Mouse (Mus musculus) megakaryocyte-erythroid progenitor cell, adult 5-6 weeks (primary cell): ENCODE data around the gene Mfap3l. TPM values are rescaled to one million over a fixed set of nuclear protein-coding genes. Genes with fewer than 3 reads are reported as not detected.
"Not testable (repeated sequence)": the region's sequence is repeated elsewhere in the genome, so short reads cannot be mapped to it uniquely, and the experiment has no call there.

Experiments used
- ATAC-seq: replicated peaks from 2 replicates; pipeline ENCODE4 v1.8.0; 2016; ENCODE audit warnings: mild to moderate bottlenecking, inconsistent platforms; ENCODE audit not compliant: severe bottlenecking, poor library complexity, low FRiP score, low TSS enrichment
- total RNA-seq, 2 experiments: library from RNA; stranded (forward) in 1 of 2; stranded (reverse) in 1 of 2; fragments of 200-1000, 215-1000 nt in 1 of 2; fragments of >200 nt in 1 of 2; fragmentation: Nextera tagmentation in 1 of 2; gene quantifications; 2 replicates each; pipeline ENCODE4 v1.2.3; 2014 to 2017

Gene Mfap3l
- total RNA-seq, 2 experiments from 2014 or later, result 0.79 TPM; not detected in 1

- ATAC-seq, result no peak
These were observed 13.3 kb downstream of the Mfap3l start for GRCm38 (mm10) chr8:60645911-60646310.

DNA sequence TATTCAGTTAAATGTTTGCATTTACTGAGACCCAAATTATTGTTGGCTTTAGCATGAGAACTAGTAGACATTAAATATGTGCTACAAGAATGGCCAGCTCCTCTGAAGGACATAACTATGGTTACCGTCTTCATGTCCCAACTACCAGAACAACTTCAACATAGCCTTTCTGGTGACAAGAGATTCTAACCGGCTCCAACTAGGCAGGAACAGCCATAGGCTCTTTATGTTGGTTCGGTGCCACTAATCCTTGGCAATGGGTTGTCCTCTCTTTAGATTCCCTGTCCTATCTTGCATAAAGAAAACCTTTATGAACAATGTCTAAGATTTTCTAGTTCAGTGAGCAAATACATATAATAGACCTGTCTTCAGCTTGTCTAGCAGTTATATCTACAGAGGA is 14.7 kb downstream of the Mfap3l start:
- ATAC-seq, result no peak

DNA sequence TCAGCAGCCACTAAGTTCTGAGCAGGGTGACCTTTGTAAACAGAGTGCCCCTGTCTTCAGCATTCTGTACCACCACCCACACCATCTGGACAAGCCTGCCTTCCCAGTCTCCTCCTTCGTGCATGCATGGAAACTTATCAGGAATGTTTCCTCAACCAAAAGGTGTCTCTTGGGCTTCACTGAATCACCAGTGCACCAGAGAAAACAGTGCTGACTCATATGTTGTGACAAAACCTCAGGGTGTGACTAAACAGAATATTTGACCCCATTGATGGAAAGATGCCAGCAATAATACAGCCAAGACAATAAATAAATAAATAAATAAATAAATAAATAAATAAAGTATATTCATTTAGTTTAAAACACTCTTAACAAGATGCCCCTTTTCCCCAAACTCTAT is 16.5 kb downstream of the Mfap3l start:
- no peak for ATAC-seq

GRCm38 (mm10) chr8:60650119-60650518 is 17.5 kb downstream of the Mfap3l start:
- no peak for ATAC-seq

DNA sequence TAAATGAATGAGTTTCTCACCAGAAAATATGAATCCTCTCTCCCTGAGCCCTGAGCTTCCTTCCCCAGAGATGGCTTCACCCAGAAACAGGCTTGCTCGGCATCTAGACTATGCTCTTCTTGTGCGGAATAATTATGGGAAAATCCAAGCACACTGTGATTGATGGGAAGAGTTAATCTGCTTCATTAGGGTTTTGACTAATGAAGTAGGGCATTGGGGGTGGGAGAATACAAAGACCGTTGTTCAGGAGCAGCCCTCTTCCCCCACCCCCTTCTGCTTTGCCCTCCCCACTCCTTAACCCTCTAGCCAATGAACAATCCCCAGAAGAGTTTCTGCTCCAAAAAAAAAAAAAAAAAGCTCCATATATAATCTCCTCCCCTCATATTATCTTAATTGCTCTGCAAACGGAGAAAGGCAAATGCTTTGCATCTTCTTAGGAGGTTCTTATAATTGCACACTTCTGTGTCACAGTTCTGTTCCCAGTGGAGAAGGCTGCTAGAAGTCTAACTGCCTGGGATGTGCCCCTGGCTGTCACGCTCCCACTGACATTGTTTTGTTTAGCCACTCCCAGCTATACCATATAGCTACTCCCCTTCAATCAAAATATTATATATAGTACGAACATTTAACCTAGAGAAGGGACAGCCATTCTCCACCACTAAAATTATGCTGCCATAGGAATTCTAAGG is 24.9 kb downstream of the Mfap3l start:
- ATAC-seq, result no peak

DNA sequence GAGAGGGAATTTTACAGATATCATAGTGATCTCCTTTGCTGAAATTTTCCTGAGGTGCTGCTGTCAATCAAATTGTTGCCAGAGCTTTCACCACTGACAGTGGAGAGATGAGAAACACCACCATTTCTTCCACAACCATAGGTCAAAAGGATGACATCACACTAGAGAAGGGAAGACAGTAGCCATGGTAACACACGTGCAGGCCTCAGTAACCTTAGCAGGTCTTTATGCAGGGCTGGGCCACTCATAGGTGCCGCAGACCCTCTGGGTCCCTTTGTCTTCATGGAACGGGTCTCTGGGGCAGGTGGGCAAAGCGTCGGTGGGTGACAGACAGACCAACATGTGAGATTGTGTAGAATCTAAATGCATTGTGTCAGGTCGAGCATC is 25.5 kb downstream of the Mfap3l start:
- ATAC-seq, result no peak

DNA sequence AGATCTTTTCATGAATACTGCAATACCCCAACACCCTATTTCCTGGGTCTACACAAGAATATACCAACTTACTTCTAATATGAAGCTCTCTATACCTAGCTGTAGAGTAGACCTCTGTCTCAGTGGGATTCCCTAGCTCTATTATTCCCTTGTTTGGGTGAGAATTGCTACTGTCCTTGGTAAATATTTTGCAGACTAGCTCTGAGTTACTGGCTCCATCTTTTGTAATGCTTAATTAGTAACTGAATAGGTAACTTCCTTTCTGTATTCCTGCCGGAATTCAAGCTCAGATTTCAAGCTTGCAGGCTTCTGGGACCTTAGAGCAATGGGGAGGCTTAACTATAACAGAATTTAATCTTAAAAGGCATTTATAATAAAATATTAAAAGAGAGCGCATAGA is 26.1 kb downstream of the Mfap3l start:
- ATAC-seq, result not testable (repeated sequence)

- ATAC-seq, result no peak
These were observed 27.1 kb downstream of the Mfap3l start for GRCm38 (mm10) chr8:60659721-60660120.

- ATAC-seq, result no peak
These were observed 28.6 kb downstream of the Mfap3l start for GRCm38 (mm10) chr8:60661191-60661590.

DNA sequence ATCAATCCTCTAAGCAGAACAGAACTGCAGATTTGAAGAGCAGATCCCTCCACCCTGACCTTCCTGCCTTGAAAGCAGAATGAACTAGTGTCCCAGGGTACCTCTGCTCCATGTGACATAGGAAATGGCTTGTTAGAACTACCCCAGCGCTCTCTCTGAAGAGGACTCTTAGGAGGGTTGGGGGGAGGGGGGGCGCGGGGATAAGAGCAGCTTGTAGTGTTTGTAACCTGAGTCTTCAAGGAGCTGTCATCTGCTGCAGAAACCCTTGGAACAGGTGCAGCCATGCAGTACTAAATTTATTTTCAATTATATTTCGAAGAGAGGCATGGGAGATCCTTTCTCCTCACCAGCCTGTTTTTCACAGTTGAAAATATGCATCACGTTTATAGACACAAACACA is 30.9 kb downstream of the Mfap3l start:
- no peak for ATAC-seq

GRCm38 (mm10) chr8:60665821-60666220 is 33.2 kb downstream of the Mfap3l start:
- no peak for ATAC-seq

DNA sequence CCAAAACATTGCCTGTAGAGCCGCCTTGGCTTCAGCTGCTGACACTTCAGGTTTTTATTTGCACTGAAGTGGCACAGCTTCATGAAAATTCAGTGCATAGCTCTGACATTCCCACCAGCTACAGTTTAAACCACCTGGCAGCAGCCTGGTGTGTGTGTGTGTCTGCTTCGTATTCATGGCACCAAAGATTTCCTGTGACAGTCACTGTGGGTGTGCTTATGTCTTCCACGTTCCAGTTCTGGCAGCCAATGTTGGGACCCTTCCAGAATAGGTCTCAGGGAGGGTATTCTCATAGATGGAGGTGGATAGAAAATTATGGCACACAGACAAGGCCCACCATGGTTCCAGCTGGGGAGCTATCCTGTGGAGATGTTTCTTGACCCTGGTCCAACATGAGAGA is 34.2 kb downstream of the Mfap3l start:
- ATAC-seq, result no peak

DNA sequence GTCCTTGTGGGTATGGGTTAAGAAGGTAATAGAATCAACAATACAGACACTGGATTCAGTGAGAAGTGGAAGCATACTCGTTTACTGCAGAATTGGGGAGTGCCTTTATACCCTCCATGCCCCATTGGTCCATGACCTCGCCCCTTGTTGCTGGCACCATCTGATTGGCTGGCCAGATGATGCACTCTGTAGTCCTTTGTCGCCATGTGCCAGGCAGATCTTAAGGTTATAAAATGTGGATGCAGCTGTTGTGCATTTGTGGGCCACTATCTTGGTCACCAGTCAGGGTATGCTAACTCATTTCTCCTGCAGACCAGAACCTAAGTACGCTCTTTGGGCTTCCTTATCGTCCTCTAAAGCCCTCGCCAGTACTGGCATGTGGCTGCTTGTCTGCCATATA is 46.0 kb downstream of the Mfap3l start:
- no peak for ATAC-seq

GRCm38 (mm10) chr8:60681811-60682210 is 49.2 kb downstream of the Mfap3l start:
- no peak for ATAC-seq

DNA sequence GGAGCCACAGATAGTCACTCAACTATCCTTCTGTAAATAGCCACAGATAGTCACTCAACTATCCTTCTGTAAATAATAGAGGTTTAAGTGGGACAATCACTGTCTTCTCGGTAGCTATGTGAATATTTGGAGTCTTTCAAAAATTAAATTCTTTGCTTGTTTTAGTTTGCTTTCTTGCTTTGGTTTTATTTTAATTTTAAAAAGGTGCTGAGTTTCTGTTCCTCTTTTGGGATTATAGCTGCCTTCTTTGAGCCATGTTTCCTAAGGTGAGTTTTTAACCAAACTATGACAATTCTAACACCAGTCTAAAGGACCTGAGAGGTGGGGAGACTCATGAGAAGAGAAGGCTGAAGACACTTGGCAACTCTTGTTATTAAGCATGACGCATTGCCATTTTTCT is 49.7 kb downstream of the Mfap3l start:
- no peak for ATAC-seq

- no peak for ATAC-seq
These were observed 79.0 kb downstream of the Mfap3l start for GRCm38 (mm10) chr8:60711516-60712086.

DNA sequence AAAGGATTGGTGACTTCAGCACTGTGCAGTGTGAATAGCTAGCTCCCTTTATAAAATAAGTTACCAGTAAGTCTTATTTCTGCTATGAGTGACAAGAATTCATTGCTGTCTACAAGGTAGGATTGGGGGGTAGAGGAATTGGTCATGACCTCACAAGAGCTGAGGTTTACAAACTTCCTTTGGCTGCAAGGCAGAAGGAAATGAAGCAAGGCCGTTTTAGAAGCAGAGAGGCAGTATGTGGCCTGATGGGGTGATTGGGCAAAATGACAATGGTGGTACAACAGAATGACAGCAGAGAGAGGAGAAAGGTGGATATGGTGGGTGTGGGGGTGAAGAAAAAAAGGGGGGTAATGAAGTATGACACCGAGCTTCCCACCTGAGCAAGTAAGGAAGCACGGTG is 82.1 kb downstream of the Mfap3l start:
- no peak for ATAC-seq

DNA sequence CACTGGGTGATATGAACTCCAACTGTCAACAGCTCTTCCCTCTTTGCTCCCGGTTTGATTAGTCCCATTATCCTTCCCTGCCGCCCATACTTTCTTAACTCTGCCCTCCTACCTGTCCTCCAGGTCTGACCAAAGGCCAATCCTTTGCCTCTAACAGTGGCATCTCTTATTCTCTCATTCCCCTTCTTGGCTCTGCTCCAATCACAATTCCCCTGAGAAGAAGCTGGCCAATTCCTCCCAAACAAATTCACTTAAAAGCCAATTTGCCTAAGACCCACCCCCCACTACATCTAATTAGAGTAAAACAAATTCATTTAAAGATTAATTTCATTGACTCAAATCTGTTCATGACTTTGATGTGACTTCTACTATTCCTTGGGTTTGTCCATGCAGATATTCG is 86.1 kb downstream of the Mfap3l start:
- ATAC-seq, result no peak
